Mouse (Mus musculus) lung, adult 2 months (tissue): ENCODE data around the gene Pde10a.

Experiments used
- CTCF ChIP-seq: fragments of 200-500 bp; IDR thresholded peaks from 2 replicates; pipeline ENCODE4 v1.5.1; 2011; ENCODE audit warnings: mild to moderate bottlenecking, low read length, control low read depth; ENCODE audit not compliant: insufficient read depth
- POLR2A ChIP-seq: fragments of 200-500 bp; IDR thresholded peaks from 2 replicates; pipeline ENCODE4 v1.6.1; 2011; ENCODE audit warnings: low read depth, mild to moderate bottlenecking, control low read depth, low read length, borderline replicate concordance; ENCODE audit errors: extremely low read depth

DNA sequence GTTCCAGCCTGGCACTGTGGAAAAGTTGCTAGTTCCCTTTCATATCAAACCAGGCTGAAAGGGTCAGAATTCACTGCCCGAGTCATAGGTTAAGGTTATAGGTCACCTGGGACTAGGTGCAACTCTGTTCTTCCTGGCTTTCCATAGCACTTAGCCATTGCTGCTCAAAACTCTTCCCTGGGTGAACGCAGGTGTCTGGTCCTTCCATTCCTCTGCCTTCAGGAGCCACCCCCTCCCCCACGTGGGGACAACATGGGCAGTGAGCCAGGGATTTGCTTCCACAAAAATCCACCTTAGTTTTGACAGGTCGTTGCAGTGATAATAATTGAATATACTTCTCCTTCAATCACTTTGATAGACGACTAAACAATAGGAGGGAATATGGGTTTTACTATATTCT, 462.2 kb downstream of the Pde10a start:
- no peak for TF ChIP-seq CTCF
- TF ChIP-seq POLR2A: no peak
